Mouse (Mus musculus): ENCODE data around the gene Tsc22d3. TPM values are rescaled to one million over a fixed set of nuclear protein-coding genes. Genes with fewer than 3 reads are reported as not detected.

Tsc22d3 gene
- polyA plus RNA-seq, 1 experiment from 2014 or later: 139 TPM

DNA sequence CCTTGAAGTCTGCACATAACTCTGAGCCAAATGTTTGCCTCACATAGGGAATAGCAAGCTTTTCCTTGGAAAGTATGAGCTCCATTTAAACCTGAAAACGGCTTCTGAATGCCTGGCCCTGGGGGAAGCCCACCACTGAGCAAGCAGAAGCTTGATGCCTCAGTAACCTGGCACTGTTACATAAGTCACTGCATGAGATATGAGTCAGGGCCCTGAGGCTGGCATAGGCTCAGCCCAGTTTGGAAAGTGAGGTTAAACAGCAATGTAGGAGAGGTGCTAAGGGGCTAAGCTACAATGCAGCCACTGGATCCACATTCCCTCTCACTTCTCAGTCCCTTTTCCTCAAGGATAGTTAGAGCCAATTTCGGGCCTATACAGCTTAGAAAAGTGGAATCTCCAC lies 10.3 kb downstream of the Tsc22d3 start:
- H3K4me1 ChIP-seq: no peaks in the 10 kb centered on the region
- H3K4me3 ChIP-seq: no peak overlapping the region
- H3K27me3 ChIP-seq (ENCODE audit: insufficient read depth, poor library complexity, severe bottlenecking): peaks cover 37% of the 10 kb centered on the region; the same call in 1 of the 2 replicates
- no peak overlapping the region for H3K27ac ChIP-seq
- WGBS: 60% methylated on average over 2 of the region's 2 CpGs
- H3K36me3 ChIP-seq: peaks cover 2% of the 10 kb centered on the region; the same call in 1 of the 2 replicates
- H3K9me3 ChIP-seq: no peaks in the 10 kb centered on the region
- no peak for DNase-seq (ENCODE audit: low spot score)

DNA sequence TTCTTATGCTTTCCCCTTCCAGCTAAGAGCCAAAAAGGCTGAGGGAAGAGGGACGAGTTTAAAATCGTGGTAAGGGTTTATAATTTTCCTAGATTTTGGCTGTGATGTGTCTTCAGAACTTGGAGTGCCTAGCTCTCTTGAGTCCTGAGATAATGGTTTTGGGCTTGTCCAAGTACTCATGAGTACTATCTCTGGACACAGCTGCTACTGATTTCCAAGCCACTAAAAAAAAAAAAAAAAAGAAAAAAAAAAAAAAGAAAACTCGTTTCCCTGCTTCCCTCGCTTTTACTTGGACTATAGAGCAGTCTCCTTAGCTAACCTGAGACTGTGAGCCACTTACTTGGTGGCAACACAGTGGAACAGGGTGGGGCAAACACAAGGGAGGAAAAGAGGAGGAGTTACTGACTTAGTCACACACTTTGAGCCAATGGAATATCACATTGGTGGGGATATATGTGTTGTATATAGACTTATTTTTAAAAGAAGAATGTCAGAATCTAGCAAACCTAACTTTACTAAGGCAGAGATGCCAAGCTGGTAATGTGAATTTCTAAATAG lies 11.2 kb downstream of the Tsc22d3 start:
- no peaks in the 10 kb centered on the region for H3K36me3 ChIP-seq
- H3K27me3 ChIP-seq (ENCODE audit: insufficient read depth, poor library complexity, severe bottlenecking): peaks cover 37% of the 10 kb centered on the region; the same call in 1 of the 2 replicates
- 70% methylated on average over 4 of the region's 4 CpGs for WGBS
- DNase-seq (ENCODE audit: low spot score): no peak
- no peaks in the 10 kb centered on the region for H3K4me1 ChIP-seq
- no peak overlapping the region for H3K27ac ChIP-seq
- no peak overlapping the region for H3K4me3 ChIP-seq
- no peaks in the 10 kb centered on the region for H3K9me3 ChIP-seq

DNA sequence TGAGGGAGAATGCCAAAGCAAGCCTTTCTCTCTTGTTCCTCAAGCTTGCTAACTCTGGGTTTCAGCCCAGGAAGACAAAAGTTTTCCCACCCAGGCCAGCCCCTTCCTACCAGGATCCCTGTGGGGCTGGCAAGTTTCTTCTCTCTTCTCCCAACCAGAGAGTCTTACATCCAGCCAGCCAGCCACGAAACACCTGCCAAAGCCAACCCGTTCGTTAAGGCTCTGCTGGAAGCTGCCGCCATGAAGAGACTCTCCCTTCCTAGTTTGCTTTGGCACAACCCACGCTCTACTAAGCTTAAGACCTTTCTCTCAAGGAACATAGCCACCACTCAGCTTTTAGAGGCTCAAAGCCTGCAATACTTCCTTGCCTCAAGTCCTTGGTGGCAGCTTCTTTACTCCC lies 11.9 kb downstream of the Tsc22d3 start:
- Histone ChIP-seq H3K27me3 (ENCODE audit: insufficient read depth, poor library complexity, severe bottlenecking) (peaks cover 43% of the 10 kb centered on the region; the same call in 1 of the 2 replicates), H3K4me3 (no peak overlapping the region), H3K36me3 (no peaks in the 10 kb centered on the region), H3K27ac (no peak overlapping the region), H3K4me1 (no peaks in the 10 kb centered on the region), H3K9me3 (no peaks in the 10 kb centered on the region)
- WGBS: 88% methylated on average over 5 of the region's 5 CpGs
- DNase-seq (ENCODE audit: low spot score): no peak

DNA sequence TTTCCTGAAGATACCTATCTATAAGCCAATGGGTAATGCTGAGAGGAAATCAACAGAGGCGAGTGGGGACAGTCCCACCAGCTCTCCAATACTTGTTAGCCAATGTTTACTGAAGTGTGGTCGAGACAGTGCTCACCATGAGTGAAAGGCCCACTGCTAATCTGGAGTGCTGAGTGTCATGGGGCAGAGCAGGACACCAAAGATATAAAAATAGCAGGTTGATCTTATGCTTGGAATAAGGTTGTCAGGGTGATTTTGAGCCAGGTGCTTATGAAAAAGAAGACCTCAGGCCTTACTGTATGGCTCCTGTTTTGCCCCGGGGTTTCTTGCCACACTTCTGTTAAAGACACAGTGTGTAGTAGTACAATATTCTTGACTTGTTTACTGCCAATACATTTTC lies 20.0 kb downstream of the Tsc22d3 start:
- Histone ChIP-seq H3K9me3 (no peaks in the 10 kb centered on the region), H3K4me1 (no peaks in the 10 kb centered on the region), H3K36me3 (no peaks in the 10 kb centered on the region), H3K27me3 (ENCODE audit: insufficient read depth, poor library complexity, severe bottlenecking) (peaks cover 55% of the 10 kb centered on the region; the same call in 1 of the 2 replicates), H3K27ac (no peak overlapping the region), H3K4me3 (no peak overlapping the region)
- DNase-seq (ENCODE audit: low spot score): no peak
- 63% methylated on average over 3 of the region's 3 CpGs for WGBS

DNA sequence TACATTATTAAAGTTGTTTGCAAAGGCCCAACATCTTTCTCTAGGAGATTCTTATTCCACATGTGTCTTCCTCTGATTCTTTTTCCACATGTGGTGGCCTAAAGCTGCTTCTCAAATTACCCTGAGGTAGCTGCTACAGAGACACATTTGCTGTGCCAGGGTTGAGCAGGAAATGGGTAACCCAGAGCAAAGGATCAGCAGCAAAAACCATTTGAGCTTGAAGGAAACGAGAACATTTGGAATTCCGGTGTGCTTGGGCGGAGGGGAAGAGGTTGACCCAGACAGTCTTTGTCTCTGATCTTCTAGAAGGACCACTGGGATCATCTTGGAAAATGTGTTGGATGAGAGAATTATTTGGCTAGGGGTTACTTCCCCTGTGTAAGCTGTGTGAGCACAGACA lies 24.8 kb downstream of the Tsc22d3 start:
- no peak for DNase-seq (ENCODE audit: low spot score)
- WGBS: 78% methylated on average over 3 of the region's 3 CpGs
- no peak overlapping the region for H3K4me3 ChIP-seq
- H3K9me3 ChIP-seq: no peaks in the 10 kb centered on the region
- H3K4me1 ChIP-seq: no peaks in the 10 kb centered on the region
- H3K36me3 ChIP-seq: no peaks in the 10 kb centered on the region
- peaks cover 47% of the 10 kb centered on the region; the same call in 1 of the 2 replicates for H3K27me3 ChIP-seq (ENCODE audit: insufficient read depth, poor library complexity, severe bottlenecking)
- H3K27ac ChIP-seq: no peak overlapping the region

DNA sequence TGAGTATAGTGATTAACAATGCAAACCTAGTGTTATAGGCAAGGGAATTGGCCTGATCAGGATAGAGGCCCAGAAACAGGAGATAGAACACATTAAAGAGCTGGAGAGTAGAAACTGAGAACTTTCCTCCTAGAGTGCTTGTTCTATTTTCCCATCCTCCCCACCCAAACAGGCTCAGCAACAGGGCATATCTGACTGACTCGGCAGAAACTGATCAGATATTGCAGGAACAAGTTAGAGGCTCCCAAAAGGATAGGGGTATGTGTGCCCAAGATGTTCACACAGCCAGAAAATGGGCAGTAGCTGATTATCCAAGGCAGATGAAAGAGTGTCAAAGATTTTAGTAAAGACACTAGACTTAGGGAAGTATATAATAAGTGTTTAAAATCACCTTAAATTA lies 25.3 kb downstream of the Tsc22d3 start:
- Histone ChIP-seq H3K27ac (no peak overlapping the region), H3K4me1 (no peaks in the 10 kb centered on the region), H3K4me3 (no peak overlapping the region), H3K9me3 (no peaks in the 10 kb centered on the region), H3K27me3 (ENCODE audit: insufficient read depth, poor library complexity, severe bottlenecking) (peaks cover 47% of the 10 kb centered on the region; the same call in 1 of the 2 replicates), H3K36me3 (no peaks in the 10 kb centered on the region)
- no peak for DNase-seq (ENCODE audit: low spot score)
- WGBS: 55% methylated on average over 1 of the region's 1 CpGs

DNA sequence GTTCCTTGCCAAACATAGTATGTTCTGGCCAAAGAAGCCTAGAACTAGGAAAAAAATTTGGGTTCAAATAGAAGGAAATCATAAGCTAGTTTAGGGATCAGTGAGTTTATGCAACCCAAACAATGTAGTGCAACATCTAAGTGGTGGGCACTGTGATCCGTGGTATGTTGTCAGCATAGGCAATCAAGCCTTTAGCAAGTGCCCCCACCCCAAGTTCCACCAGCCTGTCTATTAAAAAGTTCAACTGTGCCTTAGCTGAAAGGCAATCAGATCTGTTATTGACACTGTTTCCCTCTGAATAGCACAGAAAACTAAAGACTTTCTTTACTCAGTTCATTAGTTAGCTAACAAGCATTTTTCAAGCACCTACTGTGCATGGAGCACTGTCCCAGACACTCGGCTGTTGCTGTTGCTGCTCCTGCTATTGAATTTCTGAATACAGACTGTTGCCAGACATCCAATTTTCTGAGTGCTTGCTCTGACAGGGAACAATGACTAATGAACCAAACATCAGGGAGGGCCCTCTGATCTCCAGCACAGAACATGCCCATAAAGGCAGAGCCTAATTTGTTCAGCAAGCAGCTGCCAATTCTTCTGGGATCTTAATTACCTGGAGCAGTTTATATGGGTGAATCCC lies 27.6 kb downstream of the Tsc22d3 start:
- 68% methylated on average over 2 of the region's 2 CpGs for WGBS
- no peak overlapping the region for H3K27ac ChIP-seq
- H3K27me3 ChIP-seq (ENCODE audit: insufficient read depth, poor library complexity, severe bottlenecking): peaks cover 56% of the 10 kb centered on the region; the same call in 1 of the 2 replicates

DNA sequence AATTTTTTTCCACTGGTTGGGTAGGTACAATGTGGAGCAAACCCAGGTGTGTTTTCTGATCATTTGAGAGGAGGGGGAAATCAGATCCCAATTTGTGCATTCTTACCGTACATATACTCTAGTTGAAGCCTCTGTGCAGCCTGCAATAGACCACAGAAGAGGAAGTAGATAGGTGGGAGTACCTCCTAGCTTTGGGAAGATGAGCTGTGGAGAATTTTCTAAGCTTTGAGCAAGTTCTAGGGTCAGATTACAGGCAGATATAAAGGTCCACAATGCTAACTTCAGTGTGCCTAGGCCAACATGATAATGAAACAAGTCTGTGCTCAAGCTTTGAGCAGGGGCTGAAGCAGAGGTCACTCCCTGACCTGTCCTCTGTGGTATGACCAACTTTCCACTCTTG lies 30.9 kb downstream of the Tsc22d3 start:
- no peaks in the 10 kb centered on the region for H3K9me3 ChIP-seq
- DNase-seq (ENCODE audit: low spot score): no peak
- 67% methylated on average over 1 of the region's 1 CpGs for WGBS
- H3K36me3 ChIP-seq: no peaks in the 10 kb centered on the region
- no peaks in the 10 kb centered on the region for H3K4me1 ChIP-seq
- no peak overlapping the region for H3K4me3 ChIP-seq
- no peak overlapping the region for H3K27ac ChIP-seq
- peaks cover 40% of the 10 kb centered on the region; the same call in 1 of the 2 replicates for H3K27me3 ChIP-seq (ENCODE audit: insufficient read depth, poor library complexity, severe bottlenecking)

More for the DNA sequence above, 27.6 kb downstream of the Tsc22d3 start:
- Histone ChIP-seq H3K4me1 (no peaks in the 10 kb centered on the region), H3K9me3 (no peaks in the 10 kb centered on the region), H3K36me3 (no peaks in the 10 kb centered on the region), H3K4me3 (no peak overlapping the region)
- DNase-seq (ENCODE audit: low spot score): no peak

DNA sequence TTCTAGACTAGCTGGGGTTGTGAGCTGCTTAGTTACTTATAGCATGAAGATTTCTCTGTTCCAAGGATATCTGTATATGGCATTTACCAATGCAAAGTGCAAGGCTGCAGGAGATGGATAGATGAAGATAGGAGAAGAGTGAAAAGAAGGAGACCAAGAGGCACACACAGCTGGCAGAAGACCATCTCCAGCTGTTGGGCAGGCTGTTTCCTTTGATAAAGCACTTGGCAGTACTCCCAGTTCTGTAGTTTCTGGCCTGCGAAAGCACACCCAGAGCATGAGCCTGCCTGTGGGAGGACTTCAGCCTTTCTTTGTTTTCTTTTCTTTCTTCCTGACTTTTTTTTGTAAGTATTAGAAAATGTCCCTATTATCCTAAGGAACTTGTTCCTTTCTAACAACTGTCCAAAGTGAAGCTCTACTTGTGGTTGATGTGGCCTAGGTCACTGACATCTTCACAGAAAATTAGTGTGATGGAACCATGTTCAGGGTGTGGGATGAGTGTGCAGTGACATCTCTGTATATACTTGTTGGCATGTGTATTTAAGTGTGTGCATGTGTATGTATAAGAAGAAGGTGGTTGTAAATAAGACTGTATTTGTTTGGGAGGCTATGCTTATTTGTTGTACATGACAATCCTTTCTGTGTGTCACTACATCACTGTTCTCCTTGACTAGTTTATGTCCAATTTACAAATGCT lies 32.6 kb downstream of the Tsc22d3 start:
- Histone ChIP-seq H3K27ac (no peak overlapping the region), H3K4me3 (no peak overlapping the region), H3K27me3 (ENCODE audit: insufficient read depth, poor library complexity, severe bottlenecking) (peaks cover 28% of the 10 kb centered on the region; the same call in 1 of the 2 replicates), H3K9me3 (no peaks in the 10 kb centered on the region), H3K36me3 (no peaks in the 10 kb centered on the region), H3K4me1 (no peaks in the 10 kb centered on the region)
- DNase-seq (ENCODE audit: low spot score): no peak
- 57% methylated on average over 1 of the region's 1 CpGs for WGBS

DNA sequence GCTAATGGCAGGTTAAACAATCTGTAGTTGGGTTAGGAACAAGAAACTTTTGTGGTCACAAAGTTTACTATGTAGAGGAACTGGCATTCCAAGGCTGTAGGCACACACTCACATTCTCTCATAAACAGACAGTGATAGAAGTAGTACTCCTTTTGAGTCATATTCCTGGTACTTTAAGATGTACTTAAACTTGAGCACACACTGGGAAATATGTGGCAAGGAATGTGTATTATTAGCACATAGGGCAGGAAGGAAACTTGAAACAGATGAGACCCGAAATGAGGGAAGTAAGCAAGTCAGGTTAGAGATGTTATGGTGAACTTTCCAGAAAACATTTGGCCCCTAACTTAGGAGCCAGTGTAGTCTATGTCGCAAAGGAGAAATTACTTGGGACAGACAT lies 34.7 kb downstream of the Tsc22d3 start:
- no peaks in the 10 kb centered on the region for H3K36me3 ChIP-seq
- no peaks in the 10 kb centered on the region for H3K4me1 ChIP-seq
- DNase-seq (ENCODE audit: low spot score): no peak
- H3K27ac ChIP-seq: no peak overlapping the region
- 77% methylated on average over 2 of the region's 2 CpGs for WGBS
- no peaks in the 10 kb centered on the region for H3K9me3 ChIP-seq
- H3K27me3 ChIP-seq (ENCODE audit: insufficient read depth, poor library complexity, severe bottlenecking): peaks cover 28% of the 10 kb centered on the region; the same call in 1 of the 2 replicates
- H3K4me3 ChIP-seq: no peak overlapping the region

DNA sequence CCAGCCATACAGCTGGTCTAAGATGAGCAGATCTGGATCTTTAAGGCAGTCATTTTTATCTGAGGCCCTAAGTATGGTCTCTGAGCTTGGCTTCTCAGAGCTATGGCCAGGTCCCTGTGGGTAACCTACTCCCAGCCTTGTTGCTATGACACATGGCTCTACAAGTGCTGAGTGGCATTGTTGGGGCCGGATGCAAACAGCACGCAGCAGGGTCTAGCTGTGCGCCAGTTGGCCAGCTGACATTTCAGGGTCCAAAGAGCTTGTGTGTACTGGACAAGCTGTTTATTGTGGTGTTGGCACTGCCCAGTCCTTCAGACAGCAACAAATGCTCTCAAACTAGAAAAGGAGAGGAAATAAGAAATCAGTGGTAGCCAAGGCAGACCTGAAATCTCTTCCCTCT lies 35.2 kb downstream of the Tsc22d3 start:
- Histone ChIP-seq H3K27ac (no peak overlapping the region), H3K4me1 (no peaks in the 10 kb centered on the region)

DNA sequence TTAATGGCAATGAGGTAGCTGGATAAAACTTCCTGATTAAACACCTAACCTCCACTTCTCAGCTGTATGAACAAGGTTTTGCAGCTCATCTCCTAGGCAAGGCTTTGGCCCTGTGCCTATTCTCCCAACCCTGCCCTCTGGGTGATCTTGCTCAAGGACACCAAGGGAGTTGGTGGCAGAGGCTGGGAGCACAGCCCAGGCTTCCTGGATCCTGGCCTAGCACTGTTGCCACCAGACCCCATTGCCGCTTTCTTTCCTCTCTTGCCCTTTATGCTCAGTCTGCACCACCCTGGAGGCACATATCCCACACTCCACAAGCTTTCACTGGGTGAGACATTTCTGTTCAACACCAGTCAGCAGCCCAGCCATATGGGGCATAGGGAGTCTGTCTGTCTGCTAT lies 35.7 kb downstream of the Tsc22d3 start:
- Histone ChIP-seq H3K9me3 (no peaks in the 10 kb centered on the region), H3K27me3 (ENCODE audit: insufficient read depth, poor library complexity, severe bottlenecking) (peaks cover 28% of the 10 kb centered on the region; the same call in 1 of the 2 replicates), H3K4me3 (no peak overlapping the region), H3K4me1 (no peaks in the 10 kb centered on the region), H3K27ac (no peak overlapping the region), H3K36me3 (no peaks in the 10 kb centered on the region)
- DNase-seq (ENCODE audit: low spot score): no peak
- 100% methylated on average over 1 of the region's 1 CpGs for WGBS

More for the DNA sequence above, 35.2 kb downstream of the Tsc22d3 start:
- H3K27me3 ChIP-seq (ENCODE audit: insufficient read depth, poor library complexity, severe bottlenecking): peaks cover 28% of the 10 kb centered on the region; the same call in 1 of the 2 replicates
- WGBS: 91% methylated on average over 3 of the region's 3 CpGs
- H3K36me3 ChIP-seq: no peaks in the 10 kb centered on the region
- no peaks in the 10 kb centered on the region for H3K9me3 ChIP-seq
- no peak for DNase-seq (ENCODE audit: low spot score)
- H3K4me3 ChIP-seq: no peak overlapping the region

DNA sequence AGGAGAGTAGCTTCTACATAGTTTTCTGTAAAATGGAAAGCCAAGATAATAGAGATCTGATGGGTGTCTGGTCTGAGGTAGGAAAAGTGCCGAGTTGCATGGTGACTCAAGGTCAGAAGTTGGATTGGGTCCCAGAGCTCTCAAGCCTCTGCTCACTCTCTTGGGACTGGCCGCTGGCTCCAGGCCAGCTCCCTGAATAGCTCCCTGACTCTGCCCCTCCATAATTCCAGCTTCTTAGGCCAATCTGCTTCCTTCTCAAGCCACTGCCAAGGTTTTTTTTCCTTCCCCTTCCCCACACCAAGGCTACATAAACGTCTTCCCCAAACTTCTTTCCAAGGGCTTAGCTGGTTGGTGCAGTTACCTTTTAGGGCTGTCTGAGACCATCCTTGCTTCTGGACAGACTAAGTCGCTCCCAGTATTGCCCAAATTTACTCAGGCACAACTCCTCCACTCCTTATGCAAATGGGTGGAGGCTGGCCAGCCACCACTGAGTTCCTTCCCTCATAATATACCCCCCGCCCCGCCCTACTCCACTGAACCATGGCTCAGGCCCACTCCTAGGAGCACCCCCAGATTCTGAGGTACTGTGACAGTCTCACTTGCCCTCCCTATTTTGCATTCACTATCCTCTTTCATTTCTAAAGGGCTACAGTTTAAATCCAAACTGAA lies 42.1 kb downstream of the Tsc22d3 start:
- 64% methylated on average over 6 of the region's 6 CpGs for WGBS
- Histone ChIP-seq H3K36me3 (no peaks in the 10 kb centered on the region), H3K9me3 (no peaks in the 10 kb centered on the region), H3K4me3 (no peak overlapping the region), H3K4me1 (no peaks in the 10 kb centered on the region), H3K27me3 (ENCODE audit: insufficient read depth, poor library complexity, severe bottlenecking) (peaks cover 9% of the 10 kb centered on the region), H3K27ac (no peak overlapping the region)
- DNase-seq (ENCODE audit: low spot score): no peak

Measured in heart, embryonic 10.5 days (tissue).